Mouse (Mus musculus) cerebellum, adult (tissue): Measurements from ENCODE around the gene Olfr549.
A peak's percentile ranks its signal among the peaks of the same experiment; 100 is the strongest.

Experiments
- ATAC-seq: cut with Nextera tagmentation; 2 replicates; pipeline ENCODE4 v1.9.2; 2017; ENCODE audit warnings: mild to moderate bottlenecking, moderate library complexity, mixed read lengths; ENCODE audit not compliant: insufficient number of reproducible peaks, low FRiP score, low TSS enrichment

The Olfr549 gene

GRCm38 (mm10) chr7:102549570-102549969 lies at the start of gene Olfr549:
TSS of gene Olfr549 (plus strand) at chr7:102549870.
- ATAC-seq, result no peak

- ATAC-seq, result no peak
Observed at GRCm38 (mm10) chr7:102501986-102502385, 47.7 kb upstream of the Olfr549 start.

DNA sequence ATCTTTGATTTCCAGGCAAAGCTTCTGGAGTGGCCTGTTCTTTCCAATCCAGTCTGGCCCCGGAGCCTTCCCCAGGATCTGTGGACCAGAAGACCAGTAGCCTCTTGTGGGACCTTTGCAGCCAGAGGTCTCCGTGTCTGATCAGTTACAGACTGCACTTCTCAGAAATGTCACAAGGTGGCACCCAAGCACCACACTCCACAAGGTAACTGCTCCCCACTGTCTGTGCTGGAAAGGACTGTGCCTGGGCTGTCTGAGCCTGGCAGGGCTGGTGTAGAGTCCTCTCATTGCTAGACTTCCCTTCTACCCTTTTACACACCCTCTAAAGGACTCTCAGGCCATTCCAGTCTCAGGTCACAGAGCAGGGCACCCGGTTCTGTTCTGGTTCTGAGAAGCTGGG lies 42.8 kb upstream of the Olfr549 start:
- ATAC-seq, result peak; percentile 62

- ATAC-seq, result no peak
Observed at GRCm38 (mm10) chr7:102508066-102508465, 41.6 kb upstream of the Olfr549 start.

DNA sequence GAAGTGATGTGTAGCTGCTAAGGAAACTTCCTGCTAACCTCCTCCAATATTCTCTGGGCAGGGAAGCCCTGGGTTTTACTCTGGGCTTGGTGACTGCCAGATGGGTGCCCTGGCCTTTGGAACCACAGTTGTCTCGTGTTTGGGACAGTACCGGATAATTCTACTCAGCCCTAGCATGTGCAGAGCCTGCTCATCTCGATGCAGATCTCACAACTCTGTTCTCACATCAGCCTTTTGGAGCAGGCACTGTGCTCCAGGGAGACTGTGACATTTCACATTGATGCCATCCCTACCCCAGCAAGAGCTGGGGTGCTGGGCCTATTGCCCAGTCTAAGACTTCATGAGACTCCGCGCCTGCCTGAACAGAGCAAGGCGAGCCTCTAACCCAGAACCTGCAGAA lies 41.0 kb upstream of the Olfr549 start:
- no peak for ATAC-seq

- no peak for ATAC-seq
Observed at GRCm38 (mm10) chr7:102509726-102510125, 39.9 kb upstream of the Olfr549 start.

DNA sequence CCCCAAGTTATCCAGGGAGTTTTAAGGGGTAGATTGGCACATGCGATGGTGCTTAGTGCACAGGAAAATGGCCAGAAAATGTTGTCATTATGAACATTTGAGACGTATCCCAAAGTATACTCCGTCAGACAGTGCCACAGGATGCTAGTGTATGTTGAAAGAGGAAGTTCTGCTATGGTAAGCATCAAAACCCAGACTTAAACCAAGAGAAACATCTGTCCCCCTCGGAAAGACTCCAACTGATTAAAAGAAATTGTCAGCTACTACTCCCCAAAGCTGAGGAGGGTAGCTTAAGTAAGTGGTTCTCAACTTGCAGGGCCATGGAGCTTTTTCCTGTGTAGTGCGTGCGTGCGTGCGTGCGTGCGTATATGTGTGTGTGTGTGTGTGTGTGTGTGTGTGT lies 37.7 kb upstream of the Olfr549 start:
- ATAC-seq, result no peak

- ATAC-seq, result peak; percentile 85
Observed at GRCm38 (mm10) chr7:102512814-102513435, 36.7 kb upstream of the Olfr549 start.

DNA sequence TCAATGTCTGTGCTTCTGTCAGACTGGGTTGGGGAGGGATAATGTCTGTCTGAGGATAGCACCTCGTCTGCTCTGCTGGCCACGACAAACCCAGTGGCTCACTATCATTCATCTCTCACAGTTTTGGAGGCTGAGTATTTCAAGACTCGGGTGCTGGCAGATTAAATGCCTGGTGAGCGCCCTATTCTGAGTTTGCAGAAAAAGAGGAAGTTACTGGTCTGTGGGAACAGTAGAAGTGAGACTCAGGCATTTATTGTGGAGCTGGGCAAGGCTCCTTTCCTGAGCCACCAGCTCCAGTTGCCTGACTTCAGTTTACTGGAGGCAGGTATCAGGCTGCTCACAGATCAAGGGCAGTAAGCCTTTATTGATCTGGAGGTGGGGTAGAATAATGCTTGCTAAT lies 35.5 kb upstream of the Olfr549 start:
- ATAC-seq, result no peak

- no peak for ATAC-seq
Observed at GRCm38 (mm10) chr7:102516261-102517050, 33.2 kb upstream of the Olfr549 start.

- no peak for ATAC-seq
Observed at GRCm38 (mm10) chr7:102517051-102517335, 32.7 kb upstream of the Olfr549 start.

GRCm38 (mm10) chr7:102529052-102529451 lies 20.6 kb upstream of the Olfr549 start:
- no peak for ATAC-seq

GRCm38 (mm10) chr7:102534449-102534848 lies 15.2 kb upstream of the Olfr549 start, which contains the start of gene Olfr547:
TSS of gene Olfr547 (plus strand) at chr7:102534749.
- ATAC-seq, result no peak

DNA sequence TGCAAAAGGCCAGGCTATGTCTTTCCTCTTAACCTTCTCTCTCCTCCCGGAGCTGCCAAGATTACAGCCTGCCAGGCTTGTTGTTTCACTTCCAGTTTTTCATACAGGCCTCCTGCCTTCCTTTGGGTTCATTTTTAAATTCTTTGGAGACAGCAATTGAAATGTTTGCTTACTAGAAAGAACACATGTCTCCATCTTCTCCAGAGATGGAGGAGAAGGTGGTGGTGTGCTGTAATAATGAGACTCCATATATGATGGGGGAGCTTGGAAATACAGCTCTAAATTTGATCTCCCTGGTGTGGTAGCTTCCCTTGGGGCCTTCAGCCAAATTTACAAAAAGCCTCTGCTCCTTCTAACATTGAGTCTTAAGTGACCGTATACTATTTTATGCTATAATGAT lies 9.1 kb upstream of the Olfr549 start, which contains the start of gene Olfr548-ps1:
Gene Olfr548-ps1, plus strand, starts transcription at position 301 of the 400 bp plus-strand sequence.
- ATAC-seq, result no peak

DNA sequence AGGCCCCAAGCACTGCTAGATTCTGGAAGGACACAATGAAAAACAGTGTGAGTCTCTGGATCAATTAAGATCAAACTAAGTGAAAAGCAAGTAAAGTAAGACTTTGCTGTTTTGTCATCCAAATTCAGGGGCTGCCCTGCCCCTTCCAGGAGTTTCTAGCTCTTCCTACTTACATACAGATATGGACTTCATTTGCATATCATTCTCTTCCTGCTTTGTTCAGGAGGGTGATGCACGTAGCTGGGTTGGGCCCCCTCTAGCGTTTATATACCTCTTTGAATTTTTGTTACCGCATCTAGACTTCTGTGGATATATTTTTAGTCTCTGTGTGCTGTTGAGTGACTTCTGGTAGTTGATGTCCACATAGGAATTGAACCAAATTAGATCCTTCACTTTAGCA lies 8.4 kb upstream of the Olfr549 start:
- no peak for ATAC-seq

DNA sequence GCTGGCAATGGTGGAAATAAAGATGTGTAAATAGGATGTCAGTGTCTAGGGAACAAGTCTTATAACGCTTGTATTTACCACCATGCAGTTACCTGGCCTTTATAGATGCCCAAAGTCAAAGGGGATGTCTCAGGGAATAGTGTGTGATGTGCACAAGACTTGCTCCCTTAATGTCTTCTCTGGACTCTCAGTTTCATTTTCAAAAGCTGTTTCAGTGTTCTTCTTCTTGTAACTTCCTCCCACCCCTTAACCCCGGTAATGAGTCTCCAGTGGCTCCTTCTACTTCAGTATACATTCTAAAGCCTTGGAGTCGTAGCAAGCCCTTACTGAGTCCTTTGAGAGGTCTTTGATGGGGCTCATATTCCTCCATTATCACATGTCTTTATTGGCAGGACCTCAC lies 3.6 kb downstream of the Olfr549 start:
- no peak for ATAC-seq

GRCm38 (mm10) chr7:102564999-102565997 lies 15.6 kb downstream of the Olfr549 start, which contains the start of gene Trim21:
TSS of gene Trim21 (minus strand) at chr7:102565486.
- ATAC-seq, result peak; percentile 61; the same call in 1 of the 2 replicates

- no peak for ATAC-seq
Observed at GRCm38 (mm10) chr7:102566219-102566618, 16.5 kb downstream of the Olfr549 start.

- ATAC-seq, result no peak
Observed at GRCm38 (mm10) chr7:102571142-102571541, 21.5 kb downstream of the Olfr549 start, which contains the start of gene Olfr550. TSS of gene Olfr550 (plus strand) at chr7:102571442.

- no peak for ATAC-seq
Observed at GRCm38 (mm10) chr7:102573174-102573830, 23.6 kb downstream of the Olfr549 start.
